Mouse (Mus musculus): ENCODE results near the gene Kcnq5. TPM values are rescaled to one million over a fixed set of nuclear protein-coding genes. Genes with fewer than 3 reads are reported as not detected.
A peak's percentile ranks its signal among the peaks of the same experiment; 100 is the strongest.

The Kcnq5 gene
- polyA plus RNA-seq, 1 experiment from 2014 or later = 2.7 TPM

GRCm38 (mm10) chr1:21448227-21448626 is 513.5 kb downstream of the Kcnq5 start:
- Histone ChIP-seq H3K9me3 (no peaks in the 10 kb centered on the region), H3K4me2 (replicated peaks) (no peak overlapping the region), H3K27ac (no peak overlapping the region), H3K4me3 (no peak overlapping the region), H3K4me1 (no peaks in the 10 kb centered on the region), H3K36me3 (no peaks in the 10 kb centered on the region), H3K9ac (no peak overlapping the region), H3K27me3 (no peaks in the 10 kb centered on the region)
- no peak for ATAC-seq (ENCODE audit: low FRiP score, low read depth)
- WGBS = 62% methylated on average over 2 of the region's 2 CpGs

GRCm38 (mm10) chr1:21436753-21437152 is 525.0 kb downstream of the Kcnq5 start:
- no peak for ATAC-seq (ENCODE audit: low FRiP score, low read depth)
- 76% methylated on average over 3 of the region's 3 CpGs for WGBS
- Histone ChIP-seq H3K9ac (no peak overlapping the region), H3K27ac (no peak overlapping the region), H3K4me3 (no peak overlapping the region), H3K4me1 (no peaks in the 10 kb centered on the region), H3K36me3 (no peaks in the 10 kb centered on the region), H3K27me3 (no peaks in the 10 kb centered on the region), H3K9me3 (no peaks in the 10 kb centered on the region), H3K4me2 (replicated peaks) (no peak overlapping the region)

- Histone ChIP-seq H3K4me2 (replicated peaks) (no peak overlapping the region), H3K4me1 (no peaks in the 10 kb centered on the region), H3K9ac (no peak overlapping the region), H3K27me3 (no peaks in the 10 kb centered on the region), H3K9me3 (no peaks in the 10 kb centered on the region), H3K36me3 (no peaks in the 10 kb centered on the region), H3K27ac (no peak overlapping the region), H3K4me3 (no peak overlapping the region)
- 60% methylated on average over 3 of the region's 3 CpGs for WGBS
- no peak for ATAC-seq (ENCODE audit: low FRiP score, low read depth)
Measured at GRCm38 (mm10) chr1:21434853-21435252, 526.9 kb downstream of the Kcnq5 start.

- no peak overlapping the region for H3K27ac ChIP-seq
- H3K27me3 ChIP-seq = no peaks in the 10 kb centered on the region
- no peaks in the 10 kb centered on the region for H3K4me1 ChIP-seq
- no peak for ATAC-seq (ENCODE audit: low FRiP score, low read depth)
- no peak overlapping the region for H3K4me2 ChIP-seq (replicated peaks)
- no peak overlapping the region for H3K4me3 ChIP-seq
- H3K9me3 ChIP-seq = no peaks in the 10 kb centered on the region
- H3K9ac ChIP-seq = no peak overlapping the region
- 83% methylated on average over 3 of the region's 3 CpGs for WGBS
- no peaks in the 10 kb centered on the region for H3K36me3 ChIP-seq
Measured at GRCm38 (mm10) chr1:21431666-21432065, 530.1 kb downstream of the Kcnq5 start.

- H3K4me2 ChIP-seq (replicated peaks) = no peak overlapping the region
- H3K36me3 ChIP-seq = no peaks in the 10 kb centered on the region
- 81% methylated on average over 4 of the region's 4 CpGs for WGBS
- no peaks in the 10 kb centered on the region for H3K27me3 ChIP-seq
- H3K27ac ChIP-seq = no peak overlapping the region
- no peaks in the 10 kb centered on the region for H3K4me1 ChIP-seq
- H3K9me3 ChIP-seq = no peaks in the 10 kb centered on the region
- H3K4me3 ChIP-seq = no peak overlapping the region
- no peak for ATAC-seq (ENCODE audit: low FRiP score, low read depth)
- H3K9ac ChIP-seq = no peak overlapping the region
Measured at GRCm38 (mm10) chr1:21428079-21428478, 533.7 kb downstream of the Kcnq5 start.

GRCm38 (mm10) chr1:21425654-21426053 is 536.1 kb downstream of the Kcnq5 start:
- no peak for ATAC-seq (ENCODE audit: low FRiP score, low read depth)
- H3K9ac ChIP-seq = no peak overlapping the region
- 84% methylated on average over 2 of the region's 2 CpGs for WGBS
- no peaks in the 10 kb centered on the region for H3K27me3 ChIP-seq
- H3K4me1 ChIP-seq = no peaks in the 10 kb centered on the region
- no peaks in the 10 kb centered on the region for H3K9me3 ChIP-seq
- no peak overlapping the region for H3K4me2 ChIP-seq (replicated peaks)
- no peak overlapping the region for H3K4me3 ChIP-seq
- no peak overlapping the region for H3K27ac ChIP-seq
- no peaks in the 10 kb centered on the region for H3K36me3 ChIP-seq

GRCm38 (mm10) chr1:21419370-21419769 is 542.4 kb downstream of the Kcnq5 start:
- ATAC-seq (ENCODE audit: low FRiP score, low read depth) = no peak
- Histone ChIP-seq H3K9ac (no peak overlapping the region), H3K27ac (no peak overlapping the region), H3K36me3 (no peaks in the 10 kb centered on the region), H3K9me3 (no peaks in the 10 kb centered on the region), H3K4me1 (no peaks in the 10 kb centered on the region), H3K27me3 (no peaks in the 10 kb centered on the region), H3K4me3 (no peak overlapping the region), H3K4me2 (replicated peaks) (no peak overlapping the region)

GRCm38 (mm10) chr1:21412197-21412555 is 549.6 kb downstream of the Kcnq5 start:
- Histone ChIP-seq H3K9ac (no peak overlapping the region), H3K4me3 (no peak overlapping the region), H3K4me1 (no peaks in the 10 kb centered on the region), H3K27me3 (no peaks in the 10 kb centered on the region), H3K36me3 (no peaks in the 10 kb centered on the region), H3K9me3 (no peaks in the 10 kb centered on the region), H3K4me2 (replicated peaks) (no peak overlapping the region), H3K27ac (no peak overlapping the region)
- 79% methylated on average over 2 of the region's 2 CpGs for WGBS
- ATAC-seq (ENCODE audit: low FRiP score, low read depth) = no peak

GRCm38 (mm10) chr1:21411331-21412196 is 550.2 kb downstream of the Kcnq5 start:
- Histone ChIP-seq H3K36me3 (no peaks in the 10 kb centered on the region), H3K27ac (no peak overlapping the region), H3K4me2 (replicated peaks) (0 out of 2 replicates have a peak overlapping the region, but pooled peaks have one; percentile 15), H3K9me3 (no peaks in the 10 kb centered on the region), H3K9ac (no peak overlapping the region), H3K4me3 (no peak overlapping the region), H3K4me1 (no peaks in the 10 kb centered on the region), H3K27me3 (no peaks in the 10 kb centered on the region)
- ATAC-seq (ENCODE audit: low FRiP score, low read depth) = peak; percentile 69; the same call in 1 of the 2 replicates
- 51% methylated on average over 18 of the region's 18 CpGs for WGBS

- 41% methylated on average over 2 of the region's 2 CpGs for WGBS
Measured at GRCm38 (mm10) chr1:21407266-21407665, 554.5 kb downstream of the Kcnq5 start.

GRCm38 (mm10) chr1:21402804-21403203 is 558.9 kb downstream of the Kcnq5 start:
- no peak for ATAC-seq (ENCODE audit: low FRiP score, low read depth)
- H3K36me3 ChIP-seq = no peaks in the 10 kb centered on the region
- H3K27ac ChIP-seq = no peak overlapping the region
- H3K4me3 ChIP-seq = no peak overlapping the region
- no peak overlapping the region for H3K9ac ChIP-seq
- 73% methylated on average over 8 of the region's 8 CpGs for WGBS
- H3K9me3 ChIP-seq = no peaks in the 10 kb centered on the region
- H3K4me1 ChIP-seq = no peaks in the 10 kb centered on the region
- no peaks in the 10 kb centered on the region for H3K27me3 ChIP-seq
- no peak overlapping the region for H3K4me2 ChIP-seq (replicated peaks)

More at GRCm38 (mm10) chr1:21407266-21407665, 554.5 kb downstream of the Kcnq5 start:
- ATAC-seq (ENCODE audit: low FRiP score, low read depth) = no peak
- H3K4me2 ChIP-seq (replicated peaks) = no peak overlapping the region
- H3K9me3 ChIP-seq = no peaks in the 10 kb centered on the region
- no peaks in the 10 kb centered on the region for H3K27me3 ChIP-seq
- H3K9ac ChIP-seq = no peak overlapping the region
- no peaks in the 10 kb centered on the region for H3K4me1 ChIP-seq
- H3K36me3 ChIP-seq = no peaks in the 10 kb centered on the region
- H3K4me3 ChIP-seq = no peak overlapping the region
- no peak overlapping the region for H3K27ac ChIP-seq

GRCm38 (mm10) chr1:21391138-21391671 is 570.5 kb downstream of the Kcnq5 start:
- WGBS = 53% methylated on average over 6 of the region's 6 CpGs
- no peak overlapping the region for H3K27ac ChIP-seq
- no peaks in the 10 kb centered on the region for H3K27me3 ChIP-seq
- no peak overlapping the region for H3K4me3 ChIP-seq
- no peak overlapping the region for H3K9ac ChIP-seq
- H3K36me3 ChIP-seq = no peaks in the 10 kb centered on the region
- no peak overlapping the region for H3K4me2 ChIP-seq (replicated peaks)
- no peaks in the 10 kb centered on the region for H3K9me3 ChIP-seq
- ATAC-seq (ENCODE audit: low FRiP score, low read depth) = peak; percentile 24; the same call in 1 of the 2 replicates
- H3K4me1 ChIP-seq = no peaks in the 10 kb centered on the region

All from limb, embryonic 13.5 days (tissue).